Mouse (Mus musculus): ENCODE measurements at regions not wholly inside any gene's neighbourhood (a gene's known extent, or its start where the extent isn't known, plus 50 kb on each side); places are given as distances from the start of the nearest gene placed in this dataset.

GRCm38 (mm10) chr8:126734743-126735487 lies 141.1 kb upstream of the Irf2bp2 start:
- H3K36me3 ChIP-seq (ENCODE audit: control insufficient read depth, insufficient read depth, low read length) = peaks cover 5% of the 10 kb centered on the region
- WGBS = 49% methylated on average over 7 of the region's 7 CpGs
- H3K9ac ChIP-seq (ENCODE audit: low read depth, low read length) = peak overlapping the region; percentile 4; the same call in 1 of the 2 replicates
- intact Hi-C loops (cut with DNase I) = loop anchor here (2.0 kb wide), 1 partner anchor 42 kb away; no protein-coding TSS in a partner anchor
- TF ChIP-seq EP300 (IDR thresholded peaks at IDR 0.05; ENCODE audit: insufficient read depth, low read depth, low read length) (no peak), CTCF (IDR thresholded peaks at IDR 0.05) (no peak), POLR2A (IDR thresholded peaks at IDR 0.05; ENCODE audit: insufficient read depth, low read depth, low read length) (no peak)
- H3K4me3 ChIP-seq = no peak overlapping the region; the same call in 1 of the 2 replicates
- H3K4me1 ChIP-seq (ENCODE audit: control insufficient read depth, insufficient read depth, low read length) = peaks cover 17% of the 10 kb centered on the region
- H3K79me2 ChIP-seq (replicated peaks; ENCODE audit: control insufficient read depth, insufficient read depth, low read length) = no peaks in the 10 kb centered on the region
- DNase-seq = no peak
- H3K27me3 ChIP-seq (ENCODE audit: control insufficient read depth, insufficient read depth, low read length) = no peaks in the 10 kb centered on the region
- H3K27ac ChIP-seq = peak overlapping the region; percentile 95

DNA sequence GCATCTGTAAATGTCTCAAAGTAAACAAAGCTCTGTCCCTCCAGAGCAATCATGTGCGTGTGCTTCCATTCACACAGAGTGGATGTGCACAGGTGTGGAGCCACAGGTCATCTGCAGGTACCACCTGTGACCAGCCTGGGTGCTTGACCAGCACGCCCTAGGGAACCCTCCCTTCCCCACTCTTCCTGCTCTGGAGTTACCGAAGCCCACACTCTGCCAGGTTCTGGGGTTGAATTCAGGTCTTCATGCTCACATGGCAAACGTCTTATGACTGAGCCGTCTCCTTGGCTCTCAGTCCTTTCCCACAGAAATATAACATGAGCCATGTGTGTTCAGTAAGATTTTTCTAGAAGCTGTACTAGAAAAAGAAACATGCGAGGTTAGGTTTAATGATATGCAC lies 140.0 kb upstream of the Irf2bp2 start:
- H3K27ac ChIP-seq = no peak overlapping the region; the same call in 1 of the 2 replicates
- H3K4me1 ChIP-seq (ENCODE audit: control insufficient read depth, insufficient read depth, low read length) = peaks cover 17% of the 10 kb centered on the region
- H3K36me3 ChIP-seq (ENCODE audit: control insufficient read depth, insufficient read depth, low read length) = peaks cover 5% of the 10 kb centered on the region
- WGBS = 87% methylated on average over 6 of the region's 6 CpGs
- no peaks in the 10 kb centered on the region for H3K79me2 ChIP-seq (replicated peaks; ENCODE audit: control insufficient read depth, insufficient read depth, low read length)
- H3K4me3 ChIP-seq = no peak overlapping the region
- no peak for DNase-seq
- TF ChIP-seq EP300 (IDR thresholded peaks at IDR 0.05; ENCODE audit: insufficient read depth, low read depth, low read length) (no peak), POLR2A (IDR thresholded peaks at IDR 0.05; ENCODE audit: insufficient read depth, low read depth, low read length) (no peak), CTCF (IDR thresholded peaks at IDR 0.05) (no peak)
- no peaks in the 10 kb centered on the region for H3K27me3 ChIP-seq (ENCODE audit: control insufficient read depth, insufficient read depth, low read length)
- intact Hi-C loops (cut with DNase I) = loop anchor here (2.0 kb wide), 1 partner anchor 41 kb away; no protein-coding TSS in a partner anchor
- H3K9ac ChIP-seq (ENCODE audit: low read depth, low read length) = no peak overlapping the region

GRCm38 (mm10) chr8:126733307-126733706 lies 139.5 kb upstream of the Irf2bp2 start:
- TF ChIP-seq CTCF (IDR thresholded peaks at IDR 0.05) (no peak), EP300 (IDR thresholded peaks at IDR 0.05; ENCODE audit: insufficient read depth, low read depth, low read length) (no peak), POLR2A (IDR thresholded peaks at IDR 0.05; ENCODE audit: insufficient read depth, low read depth, low read length) (no peak)
- DNase-seq = no peak
- peaks cover 17% of the 10 kb centered on the region for H3K4me1 ChIP-seq (ENCODE audit: control insufficient read depth, insufficient read depth, low read length)
- no peak overlapping the region for H3K9ac ChIP-seq (ENCODE audit: low read depth, low read length)
- no peaks in the 10 kb centered on the region for H3K79me2 ChIP-seq (replicated peaks; ENCODE audit: control insufficient read depth, insufficient read depth, low read length)
- H3K27me3 ChIP-seq (ENCODE audit: control insufficient read depth, insufficient read depth, low read length) = no peaks in the 10 kb centered on the region
- no peak overlapping the region for H3K4me3 ChIP-seq
- H3K27ac ChIP-seq = no peak overlapping the region
- intact Hi-C loops (cut with DNase I) = no loop called here
- H3K36me3 ChIP-seq (ENCODE audit: control insufficient read depth, insufficient read depth, low read length) = peaks cover 5% of the 10 kb centered on the region
- 95% methylated on average over 7 of the region's 7 CpGs for WGBS

- DNase-seq = no peak
- no peaks in the 10 kb centered on the region for H3K36me3 ChIP-seq (ENCODE audit: control insufficient read depth, insufficient read depth, low read length)
- no peak overlapping the region for H3K27ac ChIP-seq
- H3K9ac ChIP-seq (ENCODE audit: low read depth, low read length) = no peak overlapping the region
- no peak overlapping the region for H3K4me3 ChIP-seq
- TF ChIP-seq CTCF (IDR thresholded peaks at IDR 0.05) = no peak
- TF ChIP-seq POLR2A (IDR thresholded peaks at IDR 0.05; ENCODE audit: insufficient read depth, low read depth, low read length) = no peak
- TF ChIP-seq EP300 (IDR thresholded peaks at IDR 0.05; ENCODE audit: insufficient read depth, low read depth, low read length) = no peak
- H3K4me1 ChIP-seq (ENCODE audit: control insufficient read depth, insufficient read depth, low read length) = peaks cover 4% of the 10 kb centered on the region; the same call in 1 of the 2 replicates
- H3K27me3 ChIP-seq (ENCODE audit: control insufficient read depth, insufficient read depth, low read length) = no peaks in the 10 kb centered on the region
- no peaks in the 10 kb centered on the region for H3K79me2 ChIP-seq (replicated peaks; ENCODE audit: control insufficient read depth, insufficient read depth, low read length)
- WGBS = 96% methylated on average over 3 of the region's 3 CpGs
- intact Hi-C loops (cut with DNase I) = no loop called here
Measured at GRCm38 (mm10) chr8:126730017-126730631, 136.3 kb upstream of the Irf2bp2 start.

- TF ChIP-seq CTCF (IDR thresholded peaks at IDR 0.05) (no peak), EP300 (IDR thresholded peaks at IDR 0.05; ENCODE audit: insufficient read depth, low read depth, low read length) (no peak), POLR2A (IDR thresholded peaks at IDR 0.05; ENCODE audit: insufficient read depth, low read depth, low read length) (no peak)
- DNase-seq = no peak
- H3K4me3 ChIP-seq = no peak overlapping the region
- H3K4me1 ChIP-seq (ENCODE audit: control insufficient read depth, insufficient read depth, low read length) = no peaks in the 10 kb centered on the region
- no peak overlapping the region for H3K27ac ChIP-seq
- 90% methylated on average over 12 of the region's 12 CpGs for WGBS
- intact Hi-C loops (cut with DNase I) = no loop called here
- H3K36me3 ChIP-seq (ENCODE audit: control insufficient read depth, insufficient read depth, low read length) = no peaks in the 10 kb centered on the region
- no peak overlapping the region for H3K9ac ChIP-seq (ENCODE audit: low read depth, low read length)
- H3K79me2 ChIP-seq (replicated peaks; ENCODE audit: control insufficient read depth, insufficient read depth, low read length) = no peaks in the 10 kb centered on the region
- H3K27me3 ChIP-seq (ENCODE audit: control insufficient read depth, insufficient read depth, low read length) = no peaks in the 10 kb centered on the region
Measured at GRCm38 (mm10) chr8:126728987-126729632, 135.3 kb upstream of the Irf2bp2 start.

Measured in heart, adult 2 months (tissue).